Mouse (Mus musculus) urinary bladder, postnatal 10 days (tissue): ENCODE results near the gene Atg5.
"Not testable (repeated sequence)": the region's sequence is repeated elsewhere in the genome, so short reads cannot be mapped to it uniquely, and the experiment has no call there.

Experiments
- DNase-seq: peaks from one replicate; pipeline ENCODE4 v3.0.0; 2022; ENCODE audit warnings: low spot score

Atg5 gene

GRCm38 (mm10) chr10:44268145-44268860 lies at the start of gene Atg5:
Gene Atg5 (plus strand): TSS chr10:44268358.
- peak; percentile 98 for DNase-seq

DNA sequence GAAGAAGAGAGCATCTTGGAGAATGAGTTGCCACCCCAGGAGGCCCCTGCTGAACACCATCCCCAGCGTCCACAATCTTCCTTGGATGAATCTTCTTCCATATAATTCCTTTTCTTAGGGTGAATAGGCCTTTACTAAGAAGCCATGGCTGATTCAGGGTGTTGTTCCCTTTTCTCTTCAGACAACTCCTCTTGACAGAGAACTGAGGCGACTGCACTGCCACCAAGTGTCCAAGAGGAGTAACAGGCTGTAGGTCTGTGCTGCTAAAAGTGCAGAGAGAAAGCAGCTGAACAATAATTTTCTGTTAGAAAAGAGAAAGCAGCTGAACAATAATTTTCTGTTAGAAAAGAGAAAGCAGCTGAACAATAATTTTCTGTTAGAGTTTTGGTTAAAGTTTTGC lies 49.1 kb upstream of the Atg5 start:
- not testable (repeated sequence) for DNase-seq

DNA sequence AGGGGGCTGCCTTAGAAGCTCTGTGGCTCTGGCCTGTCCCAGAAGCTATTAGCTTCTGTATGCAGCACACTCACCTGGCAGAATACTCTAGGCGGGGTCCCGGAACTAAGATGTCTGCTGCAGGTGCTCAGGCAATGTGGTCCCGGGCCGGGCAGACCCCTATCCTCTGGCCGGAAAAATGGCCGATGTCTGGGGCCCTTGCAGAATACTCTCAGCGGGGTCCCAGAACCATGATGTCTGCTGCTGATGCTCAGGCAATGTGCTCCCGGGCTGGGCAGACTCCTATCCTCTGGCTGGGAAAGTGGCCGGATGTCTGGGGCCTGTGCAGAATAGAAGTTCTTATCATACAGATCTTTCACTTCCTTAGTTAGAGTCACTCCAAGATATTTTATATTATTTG lies 43.8 kb upstream of the Atg5 start:
- DNase-seq, result no peak

DNA sequence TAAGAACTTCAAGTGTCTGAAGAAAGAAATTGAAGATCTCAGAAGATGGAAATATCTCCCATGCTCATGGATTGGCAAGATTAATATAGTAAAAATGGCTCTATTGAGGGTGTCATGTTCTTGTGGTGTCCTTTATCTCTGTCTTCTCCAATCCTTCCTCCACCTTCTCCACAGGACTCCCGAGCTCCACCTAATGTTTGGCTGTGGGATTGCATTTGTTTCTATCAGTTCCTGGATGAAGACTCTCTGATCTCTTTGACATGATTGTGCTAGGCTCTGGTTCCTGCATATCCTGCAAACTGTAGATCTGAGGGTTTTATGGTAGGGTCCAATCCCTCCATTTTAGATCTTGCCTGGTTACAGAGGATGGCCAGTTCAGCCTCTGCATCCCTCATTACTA lies 34.8 kb upstream of the Atg5 start:
- not testable (repeated sequence) for DNase-seq

- DNase-seq, result not testable (repeated sequence)
Measured at GRCm38 (mm10) chr10:44235298-44235697, 32.9 kb upstream of the Atg5 start.

- no peak for DNase-seq
Measured at GRCm38 (mm10) chr10:44256624-44257023, 11.5 kb upstream of the Atg5 start.

GRCm38 (mm10) chr10:44265835-44266234 lies 2.3 kb upstream of the Atg5 start:
- no peak for DNase-seq

DNA sequence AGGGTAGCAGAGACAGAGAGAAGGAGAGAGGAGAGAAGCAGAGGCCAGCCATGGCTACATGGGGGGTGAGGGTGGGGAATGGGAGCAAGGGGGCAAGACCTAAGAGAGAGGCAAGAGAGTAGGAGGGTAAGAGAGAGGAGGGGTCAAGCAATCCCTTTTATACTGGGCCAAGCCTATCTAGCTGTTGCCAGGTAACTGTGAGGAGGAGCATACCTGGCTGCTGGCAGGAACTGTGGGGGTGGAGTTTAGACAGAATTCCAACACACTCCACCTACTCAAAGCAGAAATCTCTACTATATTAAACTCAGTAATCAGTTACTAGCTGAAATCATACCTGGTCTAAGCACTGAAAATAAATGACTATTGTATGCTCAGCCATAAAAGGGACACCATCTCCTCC lies 1.6 kb upstream of the Atg5 start:
- no peak for DNase-seq

GRCm38 (mm10) chr10:44267426-44268142 lies 574 bp upstream of the Atg5 start:
- DNase-seq, result no peak

GRCm38 (mm10) chr10:44269211-44269610 lies 1.1 kb downstream of the Atg5 start:
- no peak for DNase-seq

- DNase-seq, result no peak
Measured at GRCm38 (mm10) chr10:44282323-44282722, 14.2 kb downstream of the Atg5 start.

- no peak for DNase-seq
Measured at GRCm38 (mm10) chr10:44285106-44285505, 16.9 kb downstream of the Atg5 start.

- no peak for DNase-seq
Measured at GRCm38 (mm10) chr10:44285935-44286334, 17.8 kb downstream of the Atg5 start.

- no peak for DNase-seq
Measured at GRCm38 (mm10) chr10:44290876-44291275, 22.7 kb downstream of the Atg5 start.

DNA sequence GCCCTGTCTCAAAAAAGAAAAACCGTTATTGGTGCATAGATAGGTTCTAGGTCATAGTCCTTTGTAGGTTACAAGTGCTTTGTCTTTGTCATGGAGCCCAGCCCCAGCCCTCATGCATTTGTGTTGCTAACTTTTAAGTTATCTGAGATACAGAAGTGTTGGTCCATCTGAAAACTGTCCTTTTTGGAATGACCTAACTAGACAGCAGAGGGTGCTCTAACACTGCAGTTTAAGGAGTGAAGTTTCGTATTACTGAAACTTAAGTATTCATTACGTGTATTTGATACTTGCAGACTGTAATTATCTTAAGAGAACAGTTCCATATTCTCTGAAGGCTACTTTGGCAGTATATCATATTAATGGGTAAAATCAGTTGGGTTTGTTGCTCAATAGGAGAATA lies 24.0 kb downstream of the Atg5 start:
- no peak for DNase-seq

GRCm38 (mm10) chr10:44299165-44299564 lies 31.0 kb downstream of the Atg5 start:
- DNase-seq, result no peak

DNA sequence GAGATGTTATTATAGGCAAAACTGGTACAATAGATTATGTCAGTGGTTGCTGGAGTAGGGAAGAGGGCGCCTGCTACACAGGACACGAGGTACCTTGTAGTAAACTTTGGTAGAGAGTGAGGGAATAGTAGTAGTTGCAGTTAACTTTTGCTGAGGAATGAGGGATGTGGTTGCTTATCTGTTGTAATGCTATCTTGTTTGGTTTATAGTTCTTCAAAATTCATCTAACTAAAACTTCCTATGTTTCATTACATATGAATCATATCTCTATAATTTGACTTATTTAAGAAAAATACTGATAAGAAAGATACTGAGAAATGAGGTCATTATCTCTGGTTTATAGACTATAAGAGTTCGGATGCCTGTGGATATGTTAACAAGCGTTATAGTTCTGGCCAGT lies 31.9 kb downstream of the Atg5 start:
- DNase-seq, result no peak

DNA sequence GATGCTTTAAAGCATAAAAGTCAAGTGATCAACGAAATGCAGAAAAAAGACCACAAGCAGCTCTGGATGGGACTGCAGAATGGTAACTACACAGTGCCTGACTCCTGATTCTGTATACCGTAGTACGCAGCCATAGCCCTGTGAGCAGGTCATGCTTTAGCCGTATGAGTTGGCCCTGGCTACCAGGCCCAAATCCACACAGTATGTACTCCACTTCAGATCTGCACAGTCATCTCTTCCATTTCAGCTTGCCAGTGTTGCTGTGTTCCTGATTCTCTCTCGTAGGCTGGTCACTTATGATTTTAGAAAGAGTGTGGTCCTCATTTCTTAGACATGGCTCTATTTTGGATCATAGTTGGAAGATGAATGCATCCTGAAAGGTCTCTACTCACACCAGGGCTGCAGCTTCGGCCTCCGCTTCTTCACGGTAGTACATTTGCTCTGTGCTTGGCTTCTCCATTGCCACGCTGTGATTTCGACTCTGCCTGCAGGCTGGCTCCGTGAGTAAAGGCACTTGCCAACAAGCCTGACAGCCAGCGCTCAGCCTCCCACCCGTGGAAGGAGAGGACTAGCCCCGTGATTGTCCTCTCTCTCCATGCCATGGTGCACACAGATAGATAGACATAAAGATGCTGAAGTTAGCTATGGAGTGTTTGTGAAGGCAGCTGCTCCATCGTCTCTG lies 35.6 kb downstream of the Atg5 start:
- DNase-seq, result no peak

- no peak for DNase-seq
Measured at GRCm38 (mm10) chr10:44304330-44304717, 36.2 kb downstream of the Atg5 start.

DNA sequence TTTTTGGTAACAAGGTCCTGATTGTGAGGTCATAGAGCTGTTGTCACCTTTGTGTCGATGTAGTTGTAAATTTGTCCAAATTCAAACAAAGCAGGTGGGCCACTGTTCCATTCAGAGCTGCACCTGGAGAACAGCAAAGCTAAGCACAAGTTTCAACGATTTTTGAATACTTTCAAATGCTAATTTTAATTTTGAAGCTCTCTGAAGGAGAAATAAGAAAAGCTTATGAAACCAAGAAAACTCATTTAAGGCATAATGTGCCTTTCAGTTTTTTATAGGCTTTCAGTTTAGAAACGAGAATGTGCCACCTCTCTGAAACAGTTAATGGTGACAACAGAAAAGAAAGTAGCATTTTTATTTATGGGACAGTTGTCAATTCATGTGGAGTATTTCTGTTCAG lies 36.7 kb downstream of the Atg5 start:
- no peak for DNase-seq

DNA sequence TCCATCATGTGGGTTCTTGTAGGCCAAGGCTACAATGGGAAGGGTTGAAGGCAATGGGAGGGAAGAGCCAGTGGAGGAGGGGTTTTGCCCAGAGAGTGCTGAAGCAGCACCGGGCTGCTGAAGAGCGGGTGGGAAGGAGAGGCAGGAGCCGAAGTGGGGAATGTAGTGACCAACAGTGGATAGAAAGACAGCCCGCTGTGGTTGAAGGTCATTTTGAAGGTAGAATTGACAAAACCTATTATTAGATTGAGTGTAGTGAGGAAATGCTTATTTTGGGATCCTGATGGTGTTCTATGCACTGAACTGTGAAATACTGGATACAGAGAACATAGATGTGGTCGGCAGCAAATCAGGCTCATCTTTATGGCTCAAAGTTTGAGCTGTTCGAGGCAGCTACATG lies 38.1 kb downstream of the Atg5 start:
- no peak for DNase-seq

GRCm38 (mm10) chr10:44308280-44308679 lies 40.1 kb downstream of the Atg5 start:
- DNase-seq, result no peak

DNA sequence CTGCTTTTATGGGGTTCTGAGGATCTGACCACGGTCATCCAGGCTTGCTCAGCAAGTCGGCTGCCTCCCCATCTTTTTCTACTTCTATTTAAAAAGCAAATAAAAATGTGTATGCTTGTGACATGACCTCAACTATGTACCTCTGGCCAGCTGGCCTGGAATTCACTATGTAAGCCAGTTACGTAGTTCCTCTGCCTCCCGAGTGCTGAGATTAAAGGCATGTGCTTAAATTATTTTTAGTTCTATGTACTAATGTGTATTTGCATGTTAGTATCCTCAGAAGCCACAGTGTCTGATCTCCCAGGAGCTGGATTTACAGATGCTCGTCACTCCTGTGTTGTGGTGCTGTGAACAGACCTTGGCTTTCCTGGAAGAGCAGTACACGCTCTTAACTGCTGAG lies 41.1 kb downstream of the Atg5 start:
- no peak for DNase-seq
